Mouse (Mus musculus): ENCODE data around the gene Egfl8.

DNA sequence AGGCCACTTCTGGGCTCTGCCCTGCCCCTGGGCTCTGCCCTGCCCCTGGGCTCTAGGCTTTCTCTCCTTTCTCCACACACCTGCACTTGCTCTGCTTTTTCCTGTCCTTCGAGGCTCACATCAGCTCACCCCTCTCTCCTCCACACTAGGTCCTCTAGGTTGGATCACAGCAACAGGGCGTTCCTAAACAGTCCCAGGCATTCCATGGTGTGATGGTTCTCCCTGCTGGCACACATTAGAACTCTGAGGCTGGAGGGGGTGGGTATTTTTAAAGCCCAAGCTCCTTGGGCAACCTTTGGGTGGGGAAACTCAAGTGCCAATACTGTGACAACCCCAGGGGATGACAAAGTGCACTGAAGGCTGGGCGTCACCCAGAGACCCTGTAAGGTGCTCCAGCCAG is 21.7 kb upstream of the Egfl8 start:
- TF ChIP-seq POLR2A (IDR thresholded peaks at IDR 0.05; ENCODE audit: low read depth, low read length) = no peak
- no peak for TF ChIP-seq CTCF (IDR thresholded peaks at IDR 0.05; ENCODE audit: extremely low read depth, insufficient read depth, insufficient read length, insufficient replicate concordance)

Data from spleen, adult 2 months (tissue).